Mouse (Mus musculus) intestine, embryonic 16.5 days (tissue): Measurements from ENCODE around the gene Urb2. TPM values are rescaled to one million over a fixed set of nuclear protein-coding genes. Genes with fewer than 3 reads are reported as not detected.
"Not testable (repeated sequence)": the region's sequence is repeated elsewhere in the genome, so short reads cannot be mapped to it uniquely, and the experiment has no call there.

Experiments used
- ATAC-seq: fragments of 200-750 bp; cut with Nextera tagmentation; 2 replicates; pipeline ENCODE4 v1.8.0; 2017; ENCODE audit warnings: moderate TSS enrichment, moderate library complexity
- H3K27ac ChIP-seq: fragments of 300-500 bp; sonication (generic); 2 replicates; pipeline ENCODE4 v1.5.1; 2014; ENCODE audit warnings: mild to moderate bottlenecking, low read length
- H3K27me3 ChIP-seq: fragments of 300-500 bp; sonication (generic); replicated peaks from 2 replicates; pipeline ENCODE4 v1.6.1; 2014; ENCODE audit warnings: low read length, control low read depth, mixed read lengths; ENCODE audit not compliant: control insufficient read depth, insufficient read depth
- H3K36me3 ChIP-seq: fragments of 300-500 bp; sonication (generic); 2 replicates; pipeline ENCODE4 v1.6.1; 2014; ENCODE audit warnings: low read length, control low read depth; ENCODE audit not compliant: control insufficient read depth, insufficient read depth
- H3K4me1 ChIP-seq: fragments of 300-500 bp; sonication (generic); 2 replicates; pipeline ENCODE4 v1.6.1; 2014; ENCODE audit warnings: low read length, control low read depth, mixed read lengths; ENCODE audit not compliant: control insufficient read depth, insufficient read depth
- H3K4me2 ChIP-seq: fragments of 300-500 bp; sonication (generic); 2 replicates; pipeline ENCODE4 v1.6.1; 2014; ENCODE audit warnings: low read depth, low read length, control low read depth
- H3K4me3 ChIP-seq: fragments of 300-500 bp; sonication (generic); 2 replicates; pipeline ENCODE4 v1.5.1; 2014; ENCODE audit warnings: mild to moderate bottlenecking, low read length
- H3K9ac ChIP-seq: fragments of 300-500 bp; sonication (generic); 2 replicates; pipeline ENCODE4 v1.6.1; 2014; ENCODE audit warnings: low read depth, low read length
- H3K9me3 ChIP-seq: fragments of 300-500 bp; sonication (generic); 2 replicates; pipeline ENCODE4 v1.6.1; 2016; ENCODE audit warnings: low read length, control low read depth; ENCODE audit not compliant: control insufficient read depth
- WGBS: fragments of 180-500 bp; shearing (Covaris S2); extraction: QIAGEN DNeasy Blood & Tissue Kit; methylation state at CpG from one replicate; pipeline ENCODE4 v1.1.7; 2014; 5-methylcytosine and 5-hydroxymethylcytosine counted together
- polyA plus RNA-seq: library from polyadenylated mRNA; unstranded; fragments of >200 nt; fragmentation: Nextera tagmentation; extraction: Ambion mirVana; gene quantifications from 2 replicates; pipeline ENCODE4 v1.2.1, GENCODE M21; 2015

Urb2 gene
- polyA plus RNA-seq, 1 experiment from 2014 or later, result 3.9 TPM

- H3K27ac ChIP-seq, result no peak overlapping the region
- no peaks in the 10 kb centered on the region for H3K27me3 ChIP-seq
- WGBS, result 69% methylated on average over 6 of the region's 6 CpGs
- no peaks in the 10 kb centered on the region for H3K4me1 ChIP-seq
- no peak for ATAC-seq
- peaks cover 25% of the 10 kb centered on the region for H3K36me3 ChIP-seq
- no peak overlapping the region for H3K4me3 ChIP-seq
- no peak overlapping the region for H3K4me2 ChIP-seq
- no peaks in the 10 kb centered on the region for H3K9me3 ChIP-seq
- no peak overlapping the region for H3K9ac ChIP-seq
Observed at GRCm38 (mm10) chr8:124007829-124008228, 13.5 kb upstream of the Urb2 start.

- Histone ChIP-seq H3K4me2 (no peak overlapping the region), H3K9me3 (no peaks in the 10 kb centered on the region), H3K4me1 (peaks cover under 1% of the 10 kb centered on the region; the same call in 1 of the 2 replicates), H3K27ac (no peak overlapping the region), H3K27me3 (no peaks in the 10 kb centered on the region), H3K36me3 (peaks cover 11% of the 10 kb centered on the region; the same call in 1 of the 2 replicates), H3K4me3 (no peak overlapping the region), H3K9ac (no peak overlapping the region)
- no peak for ATAC-seq
- 59% methylated on average over 3 of the region's 3 CpGs for WGBS
Observed at GRCm38 (mm10) chr8:124011580-124011979, 9.7 kb upstream of the Urb2 start.

- H3K9ac ChIP-seq, result no peak overlapping the region
- no peak overlapping the region for H3K4me3 ChIP-seq
- WGBS, result 94% methylated on average over 3 of the region's 3 CpGs
- no peaks in the 10 kb centered on the region for H3K9me3 ChIP-seq
- H3K4me1 ChIP-seq, result peaks cover 2% of the 10 kb centered on the region; the same call in 1 of the 2 replicates
- peaks cover 8% of the 10 kb centered on the region; the same call in 1 of the 2 replicates for H3K36me3 ChIP-seq
- H3K27me3 ChIP-seq, result no peaks in the 10 kb centered on the region
- H3K27ac ChIP-seq, result no peak overlapping the region
- ATAC-seq, result no peak
- H3K4me2 ChIP-seq, result no peak overlapping the region
Observed at GRCm38 (mm10) chr8:124011989-124012586, 9.2 kb upstream of the Urb2 start.

- H3K4me3 ChIP-seq, H3K4me1 ChIP-seq, H3K27me3 ChIP-seq, H3K36me3 ChIP-seq, H3K4me2 ChIP-seq, H3K9ac ChIP-seq, H3K9me3 ChIP-seq, ATAC-seq: not testable (repeated sequence)
- peak overlapping the region; percentile 73 for H3K27ac ChIP-seq
- 88% methylated on average over 7 of the region's 7 CpGs for WGBS
Observed at GRCm38 (mm10) chr8:124014299-124014698, 7.0 kb upstream of the Urb2 start.

GRCm38 (mm10) chr8:124014751-124015150 lies 6.6 kb upstream of the Urb2 start:
- peak overlapping the region; percentile 73 for H3K27ac ChIP-seq
- 55% methylated on average over 3 of the region's 3 CpGs for WGBS
- peak; percentile 68 for ATAC-seq
- H3K27me3 ChIP-seq, result no peaks in the 10 kb centered on the region
- H3K9ac ChIP-seq, result no peak overlapping the region
- no peaks in the 10 kb centered on the region for H3K36me3 ChIP-seq
- no peak overlapping the region for H3K4me3 ChIP-seq
- H3K4me2 ChIP-seq, result no peak overlapping the region
- H3K9me3 ChIP-seq, result no peaks in the 10 kb centered on the region
- H3K4me1 ChIP-seq, result peaks cover 12% of the 10 kb centered on the region

- Histone ChIP-seq H3K9ac (peak overlapping the region; percentile 87), H3K27ac (peak overlapping the region; percentile 87), H3K4me2 (peak overlapping the region; percentile 75), H3K27me3 (no peaks in the 10 kb centered on the region), H3K4me1 (peaks cover 24% of the 10 kb centered on the region), H3K9me3 (no peaks in the 10 kb centered on the region), H3K4me3 (peak overlapping the region; percentile 58), H3K36me3 (0 out of 2 replicates have a peak, but pooled peaks cover 3% of the 10 kb centered on the region)
- 23% methylated on average over 13 of the region's 13 CpGs for WGBS
- peak; percentile 52 for ATAC-seq
Observed at GRCm38 (mm10) chr8:124019782-124020181, 1.5 kb upstream of the Urb2 start.

GRCm38 (mm10) chr8:124020439-124021236 lies 670 bp upstream of the Urb2 start:
- Histone ChIP-seq H3K4me3 (peak overlapping the region; percentile 58), H3K9ac (peak overlapping the region; percentile 87), H3K9me3 (no peaks in the 10 kb centered on the region), H3K27me3 (no peaks in the 10 kb centered on the region), H3K36me3 (0 out of 2 replicates have a peak, but pooled peaks cover 3% of the 10 kb centered on the region), H3K27ac (peak overlapping the region; percentile 87), H3K4me1 (peaks cover 24% of the 10 kb centered on the region), H3K4me2 (peak overlapping the region; percentile 75)
- under 1% methylated on average over 61 of the region's 87 CpGs for WGBS
- peak; percentile 78 for ATAC-seq

- not testable (repeated sequence) for H3K27ac ChIP-seq, H3K27me3 ChIP-seq, H3K4me2 ChIP-seq, H3K4me1 ChIP-seq, H3K4me3 ChIP-seq, H3K9ac ChIP-seq, H3K9me3 ChIP-seq, ATAC-seq
- peaks cover 22% of the 10 kb centered on the region; the same call in 1 of the 2 replicates for H3K36me3 ChIP-seq
- WGBS, result 81% methylated on average over 2 of the region's 2 CpGs
Observed at GRCm38 (mm10) chr8:124026265-124026664, 5.0 kb downstream of the Urb2 start.

- 82% methylated on average over 6 of the region's 6 CpGs for WGBS
- ATAC-seq, result no peak
- peaks cover 24% of the 10 kb centered on the region; the same call in 1 of the 2 replicates for H3K36me3 ChIP-seq
- no peak overlapping the region for H3K4me2 ChIP-seq
- H3K4me1 ChIP-seq, result no peaks in the 10 kb centered on the region
- no peak overlapping the region for H3K27ac ChIP-seq
- H3K4me3 ChIP-seq, result no peak overlapping the region
- no peak overlapping the region for H3K9ac ChIP-seq
- no peaks in the 10 kb centered on the region for H3K9me3 ChIP-seq
- no peaks in the 10 kb centered on the region for H3K27me3 ChIP-seq
Observed at GRCm38 (mm10) chr8:124027831-124028230, 6.5 kb downstream of the Urb2 start.
